Mouse (Mus musculus) midbrain, postnatal 0 days (tissue): Measurements from ENCODE around the gene Hipk2. TPM values are rescaled to one million over a fixed set of nuclear protein-coding genes. Genes with fewer than 3 reads are reported as not detected.

Experiments
- ATAC-seq: fragments of 200-750 bp; cut with Nextera tagmentation; 2 replicates; pipeline ENCODE4 v1.8.0; 2017; ENCODE audit warnings: moderate number of reproducible peaks, mild to moderate bottlenecking, moderate TSS enrichment, moderate library complexity; ENCODE audit not compliant: low FRiP score
- DNase-seq: peaks from one replicate; pipeline ENCODE4 v3.0.0-alpha.2; 2015; ENCODE audit warnings: low spot score
- H3K27ac ChIP-seq: fragments of 300-500 bp; sonication (generic); 2 replicates; pipeline ENCODE4 v1.5.1; 2014; ENCODE audit warnings: low read depth, mild to moderate bottlenecking, low read length, mixed read lengths
- H3K27me3 ChIP-seq: fragments of 300-500 bp; sonication (generic); 2 replicates; pipeline ENCODE4 v1.6.1; 2014; ENCODE audit warnings: low read length, control low read depth, mixed read lengths; ENCODE audit not compliant: insufficient read depth
- H3K36me3 ChIP-seq: fragments of 300-500 bp; sonication (generic); 2 replicates; pipeline ENCODE4 v1.6.1; 2014; ENCODE audit warnings: low read length, control low read depth, mixed read lengths; ENCODE audit not compliant: insufficient read depth
- H3K4me1 ChIP-seq: fragments of 300-500 bp; sonication (generic); 2 replicates; pipeline ENCODE4 v1.6.1; 2014; ENCODE audit warnings: mild to moderate bottlenecking, control low read depth, antibody characterized with exemption, low read length, mixed read lengths; ENCODE audit not compliant: insufficient read depth
- H3K4me2 ChIP-seq: fragments of 300-500 bp; sonication (generic); 2 replicates; pipeline ENCODE4 v1.6.1; 2014; ENCODE audit warnings: low read depth, mild to moderate bottlenecking, low read length, mixed read lengths; ENCODE audit not compliant: poor library complexity, severe bottlenecking
- H3K4me3 ChIP-seq: fragments of 300-500 bp; sonication (generic); 2 replicates; pipeline ENCODE4 v1.5.1; 2014; ENCODE audit warnings: low read depth, mild to moderate bottlenecking, low read length, moderate library complexity
- H3K9ac ChIP-seq: fragments of 300-500 bp; sonication (generic); replicated peaks from 2 replicates; pipeline ENCODE4 v1.6.1; 2014; ENCODE audit warnings: mild to moderate bottlenecking, low read length, moderate library complexity, mixed read lengths; ENCODE audit not compliant: poor library complexity, severe bottlenecking
- H3K9me3 ChIP-seq: fragments of 300-500 bp; sonication (generic); 2 replicates; pipeline ENCODE4 v1.6.1; 2016; ENCODE audit warnings: low read length, control low read depth
- CTCF ChIP-seq: IDR thresholded peaks from 2 replicates; pipeline ENCODE4 v1.5.1; 2016; ENCODE audit warnings: antibody characterized with exemption, mild to moderate bottlenecking
- WGBS: fragments of 180-500 bp; shearing (Covaris S2); extraction: QIAGEN DNeasy Blood & Tissue Kit; methylation state at CpG from one replicate; pipeline ENCODE4 v1.1.7; 2014; 5-methylcytosine and 5-hydroxymethylcytosine counted together
- polyA plus RNA-seq: library from polyadenylated mRNA; unstranded; fragments of >200 nt; fragmentation: Nextera tagmentation; extraction: Ambion mirVana; gene quantifications from 2 replicates; pipeline ENCODE4 v1.2.1, GENCODE M21; 2015
- total RNA-seq: library from RNA; depleted of rRNA; stranded (reverse); fragments of >200 nt; gene quantifications from 2 replicates; pipeline ENCODE4 v1.2.3, GENCODE M21; 2014; rRNA removed

Gene Hipk2
- total RNA-seq (64.7 and 71.0 TPM in 2 replicates), polyA plus RNA-seq (22.0 and 24.3 TPM in 2 replicates)

- no peaks in the 10 kb centered on the region for H3K9me3 ChIP-seq
- H3K36me3 ChIP-seq: no peaks in the 10 kb centered on the region
- peak within 1 kb of the TSS; percentile 99 for H3K4me3 ChIP-seq
- TF ChIP-seq CTCF: peak; percentile 34; the same call in 1 of the 2 replicates
- H3K9ac ChIP-seq: peak within 1 kb of the TSS; percentile 99
- 1% methylated on average over 36 of the region's 108 CpGs for WGBS
- H3K4me2 ChIP-seq: peak within 1 kb of the TSS; percentile 68
- peaks cover 7% of the 10 kb centered on the region; the same call in 1 of the 2 replicates for H3K4me1 ChIP-seq
- DNase-seq (peak; percentile 94), ATAC-seq (peak; percentile 90)
- peak within 1 kb of the TSS; percentile 95 for H3K27ac ChIP-seq
- H3K27me3 ChIP-seq: no peaks in the 10 kb centered on the region
These were observed at the start of gene Hipk2 for GRCm38 (mm10) chr6:38876071-38876911. Hipk2 (minus strand) TSS chr6:38876165.

GRCm38 (mm10) chr6:38925719-38926118 is 49.8 kb upstream of the Hipk2 start:
- ATAC-seq (no peak), DNase-seq (no peak)
- Histone ChIP-seq H3K4me2 (no peak overlapping the region), H3K4me1 (no peaks in the 10 kb centered on the region; the same call in 1 of the 2 replicates), H3K36me3 (no peaks in the 10 kb centered on the region), H3K27ac (no peak overlapping the region), H3K4me3 (no peak overlapping the region), H3K9me3 (no peaks in the 10 kb centered on the region), H3K27me3 (no peaks in the 10 kb centered on the region), H3K9ac (no peak overlapping the region)
- WGBS: 53% methylated on average over 7 of the region's 7 CpGs
- peak; percentile 55 for TF ChIP-seq CTCF

GRCm38 (mm10) chr6:38923870-38924817 is 48.2 kb upstream of the Hipk2 start:
- no peaks in the 10 kb centered on the region for H3K9me3 ChIP-seq
- no peaks in the 10 kb centered on the region for H3K36me3 ChIP-seq
- TF ChIP-seq CTCF: no peak
- no peak overlapping the region for H3K4me2 ChIP-seq
- no peaks in the 10 kb centered on the region for H3K27me3 ChIP-seq
- ATAC-seq (no peak), DNase-seq (no peak)
- H3K4me1 ChIP-seq: no peaks in the 10 kb centered on the region; the same call in 1 of the 2 replicates
- 93% methylated on average over 18 of the region's 18 CpGs for WGBS
- H3K9ac ChIP-seq: no peak overlapping the region
- H3K27ac ChIP-seq: no peak overlapping the region
- H3K4me3 ChIP-seq: no peak overlapping the region

- Histone ChIP-seq H3K27me3 (no peaks in the 10 kb centered on the region), H3K4me2 (no peak overlapping the region), H3K4me3 (no peak overlapping the region), H3K9me3 (no peaks in the 10 kb centered on the region), H3K36me3 (no peaks in the 10 kb centered on the region), H3K9ac (no peak overlapping the region), H3K4me1 (no peaks in the 10 kb centered on the region; the same call in 1 of the 2 replicates), H3K27ac (no peak overlapping the region)
- TF ChIP-seq CTCF: no peak
- ATAC-seq (no peak), DNase-seq (no peak)
- WGBS: 87% methylated on average over 4 of the region's 4 CpGs
These were observed 47.5 kb upstream of the Hipk2 start for GRCm38 (mm10) chr6:38923450-38923849.

GRCm38 (mm10) chr6:38922517-38922916 is 46.6 kb upstream of the Hipk2 start:
- DNase-seq: peak; percentile 53

More at GRCm38 (mm10) chr6:38922517-38922916, 46.6 kb upstream of the Hipk2 start:
- H3K27ac ChIP-seq: no peak overlapping the region
- no peak overlapping the region for H3K4me2 ChIP-seq
- no peaks in the 10 kb centered on the region; the same call in 1 of the 2 replicates for H3K4me1 ChIP-seq
- TF ChIP-seq CTCF: no peak
- no peaks in the 10 kb centered on the region for H3K9me3 ChIP-seq
- no peak for ATAC-seq
- H3K9ac ChIP-seq: no peak overlapping the region
- no peaks in the 10 kb centered on the region for H3K36me3 ChIP-seq
- WGBS: 51% methylated on average over 2 of the region's 2 CpGs
- H3K27me3 ChIP-seq: no peaks in the 10 kb centered on the region
- no peak overlapping the region for H3K4me3 ChIP-seq
